Mouse (Mus musculus) liver, embryonic 14.5 days (tissue): ENCODE results near the gene Scp2.

ENCODE experiments used
- CTCF ChIP-seq: IDR thresholded peaks from 2 replicates; pipeline ENCODE4 v1.5.1; 2016; ENCODE audit warnings: antibody characterized with exemption, low read depth, control low read depth
- EP300 ChIP-seq: IDR thresholded peaks from 2 replicates; pipeline ENCODE4 v1.6.1; 2016; ENCODE audit warnings: antibody characterized with exemption, low read depth

DNA sequence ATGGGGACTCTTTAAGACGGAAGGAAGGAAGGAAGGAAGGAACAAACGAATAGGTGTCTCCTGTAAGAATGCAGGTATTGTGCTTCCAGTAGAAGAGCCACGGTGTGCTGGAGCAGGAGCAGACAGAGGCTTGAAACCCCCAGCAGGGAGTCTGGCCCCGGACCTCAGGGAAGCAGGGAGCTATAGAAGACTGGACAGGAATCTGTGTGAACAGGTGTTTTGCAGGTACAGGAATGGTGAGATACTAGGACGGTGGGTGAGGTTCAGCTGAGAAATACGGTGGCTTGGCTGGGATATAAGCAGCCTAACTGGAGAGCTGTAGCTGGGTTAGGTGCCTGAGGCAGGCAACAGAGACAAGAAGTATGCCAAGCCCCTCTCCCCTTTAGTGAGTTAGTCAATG is 124.6 kb downstream of the Scp2 start:
- TF ChIP-seq CTCF (no peak), EP300 (no peak)
